Mouse (Mus musculus) brown adipose tissue, adult 24 weeks (tissue): ENCODE measurements around the gene Ndufs5. TPM values are rescaled to one million over a fixed set of nuclear protein-coding genes. Genes with fewer than 3 reads are reported as not detected.

Experiments
- H3K27ac ChIP-seq: fragments of 200-500 bp; replicated peaks from 2 replicates; pipeline ENCODE4 v1.5.1; 2012; ENCODE audit warnings: low read depth, mild to moderate bottlenecking, low read length
- H3K4me1 ChIP-seq: fragments of 200-500 bp; 2 replicates; pipeline ENCODE4 v1.6.1; 2012; ENCODE audit warnings: low read length, mixed read lengths; ENCODE audit not compliant: control insufficient read depth, insufficient read depth, insufficient read length
- H3K4me3 ChIP-seq: fragments of 200-500 bp; 2 replicates; pipeline ENCODE4 v1.5.1; 2012; ENCODE audit warnings: low read depth, mild to moderate bottlenecking, low read length, moderate library complexity; ENCODE audit not compliant: insufficient read depth
- polyA plus RNA-seq: library from polyadenylated mRNA; stranded (reverse); fragments of >200 nt; gene quantifications from 2 replicates; pipeline ENCODE4 v1.2.4, GENCODE M21; 2012; ENCODE audit not compliant: missing spikeins, insufficient read depth, insufficient read length

Gene Ndufs5
- polyA plus RNA-seq, 1 experiment, result 1,341 TPM

GRCm38 (mm10) chr4:123718434-123718780 is 405 bp upstream of the Ndufs5 start:
- H3K4me3 ChIP-seq, result peak overlapping the region; percentile 68
- peak overlapping the region; percentile 98 for H3K27ac ChIP-seq
- H3K4me1 ChIP-seq, result no peaks in the 10 kb centered on the region

- H3K4me1 ChIP-seq, result no peaks in the 10 kb centered on the region; the same call in 1 of the 2 replicates
- H3K27ac ChIP-seq, result peak overlapping the region; percentile 15; the same call in 1 of the 2 replicates
Observed at GRCm38 (mm10) chr4:123712431-123712830, 5.6 kb downstream of the Ndufs5 start.

GRCm38 (mm10) chr4:123707340-123707739 is 10.7 kb downstream of the Ndufs5 start:
- H3K27ac ChIP-seq, result no peak overlapping the region
- H3K4me1 ChIP-seq, result no peaks in the 10 kb centered on the region; the same call in 1 of the 2 replicates
- no peak overlapping the region for H3K4me3 ChIP-seq

More at GRCm38 (mm10) chr4:123712431-123712830, 5.6 kb downstream of the Ndufs5 start:
- no peak overlapping the region for H3K4me3 ChIP-seq

GRCm38 (mm10) chr4:123705340-123705739 is 12.7 kb downstream of the Ndufs5 start:
- H3K4me1 ChIP-seq, result no peaks in the 10 kb centered on the region
- no peak overlapping the region for H3K27ac ChIP-seq
- H3K4me3 ChIP-seq, result no peak overlapping the region

GRCm38 (mm10) chr4:123693384-123693783 is 24.6 kb downstream of the Ndufs5 start:
- H3K4me3 ChIP-seq, result no peak overlapping the region
- peaks cover 3% of the 10 kb centered on the region; the same call in 1 of the 2 replicates for H3K4me1 ChIP-seq
- no peak overlapping the region for H3K27ac ChIP-seq

GRCm38 (mm10) chr4:123692071-123692470 is 25.9 kb downstream of the Ndufs5 start:
- Histone ChIP-seq H3K4me3 (no peak overlapping the region), H3K27ac (no peak overlapping the region), H3K4me1 (peaks cover 3% of the 10 kb centered on the region; the same call in 1 of the 2 replicates)

- Histone ChIP-seq H3K4me3 (no peak overlapping the region), H3K27ac (peak overlapping the region; percentile 95), H3K4me1 (peaks cover 5% of the 10 kb centered on the region)
Observed at GRCm38 (mm10) chr4:123690311-123690710, 27.7 kb downstream of the Ndufs5 start.

GRCm38 (mm10) chr4:123687025-123687781 is 30.8 kb downstream of the Ndufs5 start:
- H3K4me1 ChIP-seq, result peaks cover 5% of the 10 kb centered on the region
- peak overlapping the region; percentile 31 for H3K27ac ChIP-seq

GRCm38 (mm10) chr4:123686368-123687024 is 31.5 kb downstream of the Ndufs5 start:
- peaks cover 5% of the 10 kb centered on the region for H3K4me1 ChIP-seq
- H3K4me3 ChIP-seq, result peak overlapping the region; percentile 57
- H3K27ac ChIP-seq, result peak overlapping the region; percentile 31

More at GRCm38 (mm10) chr4:123687025-123687781, 30.8 kb downstream of the Ndufs5 start:
- peak overlapping the region; percentile 57 for H3K4me3 ChIP-seq

GRCm38 (mm10) chr4:123685506-123686242 is 32.3 kb downstream of the Ndufs5 start:
- H3K4me1 ChIP-seq, result peaks cover 5% of the 10 kb centered on the region
- H3K27ac ChIP-seq, result no peak overlapping the region
- H3K4me3 ChIP-seq, result peak overlapping the region; percentile 57

GRCm38 (mm10) chr4:123685046-123685445 is 33.0 kb downstream of the Ndufs5 start:
- Histone ChIP-seq H3K4me1 (peaks cover 4% of the 10 kb centered on the region), H3K27ac (no peak overlapping the region), H3K4me3 (no peak overlapping the region)

- H3K4me1 ChIP-seq, result peaks cover 2% of the 10 kb centered on the region; the same call in 1 of the 2 replicates
- H3K4me3 ChIP-seq, result no peak within 1 kb of the TSS
- no peak within 1 kb of the TSS for H3K27ac ChIP-seq
Observed at GRCm38 (mm10) chr4:123684260-123684659, 33.7 kb downstream of the Ndufs5 start, which contains the start of gene Macf1. Gene Macf1, minus strand, starts transcription at chr4:123684360.

GRCm38 (mm10) chr4:123682291-123682690 is 35.7 kb downstream of the Ndufs5 start:
- H3K27ac ChIP-seq, result no peak overlapping the region

GRCm38 (mm10) chr4:123680962-123681361 is 37.0 kb downstream of the Ndufs5 start:
- H3K27ac ChIP-seq, result no peak overlapping the region
- H3K4me3 ChIP-seq, result no peak overlapping the region
- H3K4me1 ChIP-seq, result peaks cover 2% of the 10 kb centered on the region; the same call in 1 of the 2 replicates

More at GRCm38 (mm10) chr4:123682291-123682690, 35.7 kb downstream of the Ndufs5 start:
- Histone ChIP-seq H3K4me1 (peaks cover 2% of the 10 kb centered on the region; the same call in 1 of the 2 replicates), H3K4me3 (no peak overlapping the region)
